Mouse (Mus musculus): ENCODE results near the gene Rragc. TPM values are rescaled to one million over a fixed set of nuclear protein-coding genes. Genes with fewer than 3 reads are reported as not detected.

The Rragc gene
- polyA plus RNA-seq, 2 experiments from 2014 or later, result 6.3 to 8.5 TPM

GRCm38 (mm10) chr4:123956703-123957491 is 39.7 kb downstream of the Rragc start:
- ATAC-seq, result no peak

- ATAC-seq, result no peak
Measured at GRCm38 (mm10) chr4:123957492-123957808, 40.2 kb downstream of the Rragc start.

- ATAC-seq, result no peak
Measured at GRCm38 (mm10) chr4:123957891-123958290, 40.6 kb downstream of the Rragc start.

GRCm38 (mm10) chr4:123960955-123961354 is 43.7 kb downstream of the Rragc start:
- ATAC-seq, result no peak

GRCm38 (mm10) chr4:123962721-123963120 is 45.5 kb downstream of the Rragc start:
- no peak for ATAC-seq

GRCm38 (mm10) chr4:123968663-123969321 is 51.5 kb downstream of the Rragc start:
- ATAC-seq, result no peak

- no peak for ATAC-seq
Measured at GRCm38 (mm10) chr4:123969458-123969857, 52.2 kb downstream of the Rragc start.

GRCm38 (mm10) chr4:123971059-123971458 is 53.8 kb downstream of the Rragc start:
- no peak for ATAC-seq

GRCm38 (mm10) chr4:123972423-123973049 is 55.3 kb downstream of the Rragc start:
- no peak for ATAC-seq

GRCm38 (mm10) chr4:123982105-123982504 is 64.9 kb downstream of the Rragc start:
- ATAC-seq, result no peak

Other genes with a start within 250 kb of the Rragc start
- gene Macf1, start 233.1 kb upstream of the Rragc start, polyA plus RNA-seq (2017; shearing (Covaris generic)), result 100 to 1,000 TPM; 141 to 142 TPM
- gene Ndufs5, start 199.2 kb upstream of the Rragc start, polyA plus RNA-seq (2017; shearing (Covaris generic)), result 100 to 1,000 TPM; 148 to 159 TPM
- 10 to 100 TPM; 12.0 to 14.3 TPM for gene Akirin1, start 167.1 kb upstream of the Rragc start, polyA plus RNA-seq (2017; shearing (Covaris generic))
- gene Rhbdl2, start 129.6 kb upstream of the Rragc start, polyA plus RNA-seq (2017; shearing (Covaris generic)), result under 1 TPM in 1 of 2 experiments, not detected in 1; 0.83 TPM
- gene 4933427I04Rik, start 57.8 kb upstream of the Rragc start, polyA plus RNA-seq (2017; shearing (Covaris generic)), result not detected
- 10 to 100 TPM; 11.1 to 26.4 TPM for gene Mycbp, start 12.6 kb upstream of the Rragc start, polyA plus RNA-seq (2017; shearing (Covaris generic))
- gene 4930535I16Rik, start 576 bp downstream of the Rragc start, polyA plus RNA-seq (2017; shearing (Covaris generic)), result not detected